Mouse (Mus musculus): ENCODE results near the gene Cds1.

- TF ChIP-seq MXI1 (IDR thresholded peaks at IDR 0.05; ENCODE audit: low read depth, low read length) (no peak), MAFK (IDR thresholded peaks at IDR 0.05; ENCODE audit: borderline replicate concordance, low read depth, low read length) (no peak), GATA1 (IDR thresholded peaks at IDR 0.05; ENCODE audit: low read depth, low read length) (no peak), EP300 (IDR thresholded peaks at IDR 0.05; ENCODE audit: low read depth in 1 of 2, low read length in 2 of 2) (no peak), ZKSCAN1 (IDR thresholded peaks at IDR 0.05; ENCODE audit: low read depth, low read length) (no peak), CTCF (IDR thresholded peaks at IDR 0.05 in 2 of 3, conservative IDR thresholded peaks at IDR 0.05 in 1 of 3; ENCODE audit: control insufficient read depth in 1 of 3, insufficient read depth in 1 of 3, low read depth in 2 of 3, low read length in 3 of 3, poor library complexity in 1 of 3, severe bottlenecking in 1 of 3) (no peak), E2F4 (IDR thresholded peaks at IDR 0.05; ENCODE audit: borderline replicate concordance, low read depth, low read length) (no peak), TAL1 (IDR thresholded peaks at IDR 0.05; ENCODE audit: low read length) (no peak), BHLHE40 (IDR thresholded peaks at IDR 0.05; ENCODE audit: borderline replicate concordance, low read depth, low read length) (no peak), POLR2AphosphoS2 (IDR thresholded peaks at IDR 0.05; ENCODE audit: low read length) (no peak)
Measured at GRCm38 (mm10) chr5:101780918-101781317, 16.0 kb downstream of the Cds1 start.

Data from MEL (cell line).